Mouse (Mus musculus) heart, adult 18-20 months (tissue): ENCODE measurements at regions not wholly inside any gene's neighbourhood (a gene's known extent, or its start where the extent isn't known, plus 50 kb on each side); places are given as distances from the start of the nearest gene placed in this dataset.

Experiments
- DNase-seq, 2 experiments: peaks; one replicate each; pipeline ENCODE4 v3.0.0; 2021 to 2022; ENCODE audit warnings: mixed read lengths in 1 of 2

DNA sequence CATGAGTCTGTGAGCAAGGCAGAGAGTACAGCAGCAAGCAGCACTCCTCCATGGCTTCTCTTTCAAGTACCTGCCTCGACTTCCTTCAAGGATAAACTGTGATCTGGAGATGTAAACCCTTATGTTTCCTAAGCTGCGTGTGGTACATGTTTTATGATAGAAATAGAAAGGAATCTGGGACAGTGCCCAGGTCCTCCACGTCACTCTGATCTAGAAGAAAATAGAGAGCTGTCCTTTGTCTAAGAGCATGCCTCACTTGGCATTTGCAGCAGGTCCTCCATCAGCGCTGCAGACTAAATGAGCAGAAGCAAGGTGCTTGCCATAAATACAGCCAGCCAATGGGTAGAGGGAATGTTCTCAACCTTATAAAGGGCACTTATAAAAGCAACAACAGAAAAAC, 156.3 kb upstream of the Zfp618 start:
- DNase-seq = peak; percentile 32 to 35

DNA sequence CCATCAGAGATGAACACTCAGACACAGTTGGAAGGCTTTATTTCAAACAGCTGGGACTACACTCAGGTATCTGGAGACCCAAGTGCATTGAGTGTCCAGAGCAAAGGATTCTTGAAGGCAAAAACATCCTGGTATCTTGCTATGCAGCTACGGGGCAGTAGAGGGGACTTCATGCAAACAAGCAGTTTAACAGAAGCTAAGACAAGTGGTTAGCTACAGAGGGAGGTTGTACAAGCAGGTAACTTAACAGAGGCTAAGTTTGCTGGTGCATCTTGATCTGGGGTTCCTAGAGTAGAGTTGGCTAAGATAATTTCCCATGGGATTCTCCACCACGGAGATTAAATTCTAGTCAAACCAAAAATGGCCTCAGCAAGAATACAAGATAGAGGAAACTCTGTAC, 145.5 kb upstream of the Zfp618 start:
- no peak for DNase-seq

DNA sequence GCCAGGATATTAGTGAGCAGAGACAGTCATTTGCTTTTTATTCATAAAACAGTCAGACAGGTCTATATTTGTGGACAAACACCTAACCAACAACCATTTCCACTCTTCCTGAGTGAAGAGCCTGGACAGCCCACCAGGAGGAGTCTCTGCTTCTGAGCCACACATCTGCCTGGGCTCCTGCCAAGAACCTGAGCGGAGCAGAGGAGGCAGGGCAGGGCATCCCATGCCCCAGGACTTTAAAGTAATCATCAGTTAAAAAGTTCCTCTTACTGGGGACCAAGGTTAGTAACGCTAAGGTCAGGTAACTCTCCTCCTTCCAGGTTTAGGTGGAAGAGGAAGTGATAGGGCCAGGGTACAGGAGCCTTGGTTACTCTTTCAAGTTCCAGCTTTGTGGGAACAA, 144.1 kb upstream of the Zfp618 start:
- DNase-seq = no peak

DNA sequence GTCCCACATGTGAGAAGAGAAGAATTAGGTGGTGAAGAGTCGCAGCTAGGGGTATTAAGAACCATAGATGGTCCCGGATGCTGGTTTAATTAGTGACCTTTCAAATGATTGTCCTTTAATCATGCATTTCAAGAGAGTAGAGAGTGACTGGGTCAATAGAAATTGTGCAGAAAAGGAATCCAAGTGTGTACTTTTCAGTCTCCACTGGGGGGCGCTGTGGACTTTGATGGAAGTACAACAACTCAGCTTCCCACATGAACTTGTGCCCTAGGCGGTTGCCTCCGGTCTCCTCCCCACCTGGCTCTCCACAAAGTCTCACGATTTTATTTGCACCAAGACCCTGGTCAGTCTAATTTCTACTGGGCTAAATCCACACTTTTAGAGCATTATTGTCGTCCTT, 142.8 kb upstream of the Zfp618 start:
- DNase-seq = peak; percentile 39 to 85

DNA sequence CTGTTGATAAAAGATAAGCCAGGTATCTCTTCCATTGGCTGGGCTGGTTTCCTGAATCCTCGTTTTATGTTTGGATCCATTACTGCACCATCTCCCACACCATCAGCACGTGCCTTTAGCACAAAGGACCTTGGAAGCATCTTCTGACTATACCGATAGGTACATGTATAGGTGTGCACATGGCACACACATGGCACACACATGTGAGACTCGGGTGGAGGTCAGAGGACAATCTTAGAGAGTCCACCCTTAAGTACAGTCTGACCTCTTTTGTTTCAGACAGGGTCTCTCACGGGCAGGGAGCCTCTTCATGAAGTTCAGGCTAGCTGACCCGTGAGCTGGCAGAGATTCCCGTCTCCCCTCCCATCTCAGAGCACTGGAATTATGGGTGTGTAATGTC, 142.3 kb upstream of the Zfp618 start:
- no peak for DNase-seq

DNA sequence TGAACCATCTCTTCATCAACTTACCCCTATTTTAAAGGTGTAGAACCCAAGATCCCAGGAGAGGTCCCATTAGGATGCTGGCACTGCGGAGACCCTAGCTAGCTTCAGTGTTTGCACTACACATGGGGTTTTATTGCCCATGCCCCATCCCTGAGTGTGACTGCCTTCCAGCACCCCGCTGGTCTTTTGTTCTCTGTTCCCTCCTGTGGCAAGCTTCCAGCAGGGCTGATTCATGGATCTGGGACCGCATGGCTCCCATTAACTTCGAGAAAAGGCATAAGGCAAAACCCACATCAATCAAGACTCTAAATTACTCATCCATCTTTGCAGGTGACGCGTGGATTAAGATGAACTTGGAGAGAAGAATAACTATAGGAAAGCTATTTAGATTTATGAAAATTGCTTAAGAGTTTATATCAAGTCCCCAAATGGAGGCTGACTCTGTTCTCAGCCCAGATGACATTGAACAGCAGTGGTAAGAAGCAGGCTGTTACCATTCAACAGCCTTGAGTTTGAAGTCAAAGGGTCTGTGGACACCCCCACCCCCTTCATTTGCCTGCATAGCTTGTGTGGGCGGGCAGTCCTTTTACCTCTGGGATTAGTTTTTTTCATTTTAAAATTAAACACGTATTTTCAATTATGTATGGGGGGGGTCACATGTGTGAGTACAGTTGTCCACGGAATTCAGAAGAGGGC, 141.7 kb upstream of the Zfp618 start:
- DNase-seq = no peak

DNA sequence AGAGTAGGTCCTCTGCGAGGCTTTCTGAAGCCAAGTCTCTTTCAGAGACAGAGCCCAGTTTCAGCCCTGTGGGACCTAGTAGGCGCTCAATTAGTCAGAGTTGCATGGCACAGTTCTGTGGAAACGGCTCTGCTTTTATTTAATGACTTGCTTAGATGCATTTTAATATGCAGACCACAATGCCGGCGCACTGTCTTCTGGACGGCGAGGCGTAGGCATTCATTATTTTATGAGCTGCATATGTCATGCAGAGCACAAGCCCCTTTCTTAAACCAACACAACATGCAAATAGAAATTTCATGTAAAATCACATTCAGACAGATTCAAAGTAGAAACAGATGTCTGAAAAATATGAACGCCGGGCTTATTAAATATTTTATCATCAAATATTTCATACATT, 140.8 kb upstream of the Zfp618 start:
- no peak for DNase-seq

DNA sequence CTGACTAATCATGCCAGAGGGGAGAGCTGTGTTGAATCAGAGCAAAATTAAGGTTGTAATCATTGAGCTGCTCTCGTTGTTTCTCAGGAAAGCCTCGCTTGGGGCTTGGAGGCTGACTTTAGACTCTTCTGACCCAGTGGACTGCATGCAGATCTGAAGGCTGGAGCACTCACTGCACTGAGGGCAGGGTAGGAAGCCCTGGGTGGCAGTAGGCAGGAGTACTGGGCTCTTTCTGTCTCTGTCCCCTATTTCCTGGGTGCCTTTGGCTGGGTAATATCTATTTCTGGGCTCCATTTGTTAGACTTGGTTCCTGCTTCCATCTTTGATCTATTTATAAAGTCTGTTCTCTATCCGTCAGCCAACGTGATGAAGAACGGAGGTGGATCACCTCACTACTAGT, 140.1 kb upstream of the Zfp618 start:
- no peak for DNase-seq

DNA sequence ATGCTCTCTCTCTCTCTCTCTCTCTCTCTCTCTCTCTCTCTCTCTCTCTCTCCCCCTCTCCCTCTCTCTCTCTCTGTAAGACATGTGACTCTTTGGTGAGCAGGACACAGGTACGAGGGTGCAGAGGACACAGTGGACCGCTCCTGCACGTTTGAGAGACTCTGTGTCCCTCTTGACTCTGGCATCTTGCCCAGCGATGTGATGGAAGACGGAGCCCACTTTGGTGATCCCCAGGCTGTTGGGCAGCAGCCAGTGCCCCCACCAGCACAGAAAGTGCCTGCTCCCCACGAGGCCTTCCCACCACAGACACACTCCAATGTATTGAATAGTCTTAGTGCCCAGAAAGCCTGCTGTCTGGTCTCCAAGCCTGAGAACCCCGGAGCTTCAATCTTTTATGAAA, 136.4 kb upstream of the Zfp618 start:
- no peak for DNase-seq

DNA sequence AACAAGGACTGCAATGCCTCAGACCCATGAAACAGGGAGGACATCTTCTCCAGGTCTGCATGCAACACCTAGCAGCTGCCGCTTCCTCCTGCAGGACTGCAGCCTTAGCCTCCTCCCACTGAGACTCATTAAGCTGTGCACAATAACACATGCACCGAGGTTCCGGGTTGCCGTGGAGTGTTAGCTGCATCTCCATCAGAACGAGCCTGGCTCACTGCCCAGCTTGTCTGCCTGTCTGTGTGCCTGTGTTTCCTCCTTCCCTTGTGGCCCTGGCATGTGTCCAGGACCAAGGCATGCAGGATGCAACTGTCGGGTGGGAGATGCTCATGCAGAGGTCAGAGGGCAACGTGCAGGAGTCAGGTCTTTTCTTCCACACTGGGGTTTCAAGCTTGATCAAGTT, 131.4 kb upstream of the Zfp618 start:
- DNase-seq = peak in 1 of 2 experiments; percentile 7

DNA sequence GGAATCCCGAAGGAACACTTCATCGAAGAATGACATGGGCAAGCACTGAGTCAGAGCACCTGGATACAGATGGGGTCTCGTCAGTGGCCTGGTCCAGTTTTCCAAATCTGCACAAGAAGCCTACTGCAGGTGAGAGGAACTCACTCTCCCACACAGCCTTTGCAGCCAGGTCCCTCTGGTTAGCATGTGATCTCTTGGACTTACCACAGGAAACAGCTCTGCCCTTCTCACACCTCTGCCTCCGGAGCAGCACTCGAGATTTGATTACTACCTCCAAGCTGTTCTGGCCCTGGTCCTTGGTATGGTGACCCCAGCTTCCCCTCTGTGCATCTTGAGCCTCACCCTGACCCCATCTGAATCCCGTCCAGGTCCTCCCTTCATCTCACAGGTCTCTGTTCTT, 128.5 kb upstream of the Zfp618 start:
- no peak for DNase-seq

DNA sequence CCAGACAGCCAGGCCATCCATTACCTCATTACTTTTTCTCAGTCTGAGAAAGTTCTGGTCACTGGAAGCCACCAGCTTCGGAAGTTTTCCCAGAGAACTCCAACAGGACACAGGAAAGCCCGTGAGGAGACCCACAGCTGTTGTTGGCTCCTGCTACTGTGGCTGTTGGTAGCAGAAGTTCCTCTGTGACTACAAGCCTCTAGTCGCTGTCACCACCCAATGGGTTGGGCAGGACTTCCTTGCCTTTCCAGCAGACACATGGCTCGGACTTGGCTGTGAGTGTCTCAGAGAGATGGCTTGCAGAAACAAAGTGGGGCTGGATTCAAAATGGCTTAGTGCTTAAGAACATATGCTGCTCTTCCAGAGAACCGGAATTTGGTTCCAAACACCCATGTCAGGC, 114.8 kb upstream of the Zfp618 start:
- peak; percentile 47 to 76 for DNase-seq

DNA sequence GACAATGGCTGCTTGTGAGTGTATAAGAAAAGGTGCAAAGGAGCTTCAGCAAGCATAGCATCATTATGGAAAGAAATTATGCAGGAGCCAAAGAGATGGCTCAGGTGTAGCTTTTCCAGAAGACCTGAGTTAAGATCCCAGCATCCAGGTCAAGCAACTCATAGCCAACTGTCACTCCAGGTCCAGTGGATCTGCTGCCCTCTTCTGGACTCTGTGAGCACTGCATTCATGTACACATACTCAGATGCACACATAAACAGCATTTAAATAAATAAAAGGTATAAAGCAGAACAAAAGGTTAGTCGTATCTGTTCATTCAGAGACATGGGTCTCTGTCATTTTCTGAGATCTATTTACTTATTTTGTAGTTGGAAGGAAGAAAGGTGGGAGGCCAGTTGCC, 112.0 kb upstream of the Zfp618 start:
- no peak for DNase-seq

DNA sequence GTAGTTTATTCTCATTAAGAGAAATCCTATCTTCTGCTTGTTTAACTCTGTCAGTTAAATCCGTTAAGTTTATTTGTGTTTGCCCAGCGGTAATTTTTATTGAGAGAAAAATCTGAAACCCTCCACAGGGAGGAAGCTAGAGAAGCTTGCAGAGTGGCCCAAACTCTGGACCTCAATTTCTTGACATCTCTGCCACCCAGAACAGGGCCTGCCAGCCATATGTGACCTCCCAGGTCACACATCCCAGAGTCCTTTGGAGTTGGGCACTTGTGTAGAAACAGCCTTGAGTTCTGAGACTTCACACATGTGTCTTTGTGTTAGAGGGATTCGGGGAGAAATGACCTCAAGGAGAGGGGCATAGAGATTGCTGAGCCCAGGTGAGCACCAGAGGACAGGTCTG, 109.0 kb upstream of the Zfp618 start:
- no peak for DNase-seq

DNA sequence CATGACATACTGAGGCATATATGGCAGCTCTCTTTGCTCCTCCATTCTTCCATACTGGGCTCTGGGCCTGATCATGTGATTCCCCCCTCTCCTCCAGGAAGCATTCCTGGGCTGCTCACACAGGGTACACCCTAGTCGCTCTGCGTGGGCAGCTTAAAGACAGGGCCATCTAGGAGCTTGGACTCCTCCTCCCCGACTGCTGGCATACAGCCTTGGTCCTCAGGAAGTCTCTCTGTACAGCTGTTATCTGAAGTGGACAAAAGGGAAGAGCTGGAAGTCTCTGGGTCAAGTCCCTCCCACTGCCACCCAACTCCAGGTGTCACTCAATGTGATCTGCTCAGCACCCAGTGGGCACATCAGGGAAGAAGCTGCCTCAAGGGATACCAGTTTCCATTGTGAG, 102.6 kb upstream of the Zfp618 start:
- DNase-seq = no peak

DNA sequence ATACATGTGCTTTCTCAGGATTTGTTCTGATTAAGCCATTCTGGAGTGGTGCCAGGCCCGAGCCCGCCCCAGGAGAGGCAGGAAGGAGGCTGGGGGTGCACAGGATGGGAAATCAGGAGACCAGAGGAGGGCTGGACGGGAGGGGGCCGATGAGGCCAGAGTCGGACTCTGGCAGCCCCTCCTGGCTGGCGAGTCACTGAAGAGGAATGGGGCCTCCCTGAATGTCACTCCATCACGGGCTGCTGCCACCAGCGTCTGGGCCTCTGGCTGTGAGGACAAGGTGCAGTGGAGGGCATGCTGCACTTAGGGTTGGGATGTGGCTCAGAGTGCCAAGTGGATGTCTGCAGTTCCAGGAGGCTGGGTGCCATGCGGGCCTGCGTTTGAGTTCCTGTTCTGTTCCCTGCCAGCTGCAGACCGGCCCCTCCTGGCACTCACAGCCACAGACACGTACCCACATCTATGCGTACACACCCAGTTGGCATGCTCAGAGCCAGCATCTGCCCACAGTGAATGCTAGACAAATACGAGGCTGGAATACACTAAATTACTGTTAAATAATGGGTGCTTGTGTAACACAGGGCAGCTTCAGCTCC, 94.9 kb upstream of the Zfp618 start:
- DNase-seq = peak; percentile 44 to 74

DNA sequence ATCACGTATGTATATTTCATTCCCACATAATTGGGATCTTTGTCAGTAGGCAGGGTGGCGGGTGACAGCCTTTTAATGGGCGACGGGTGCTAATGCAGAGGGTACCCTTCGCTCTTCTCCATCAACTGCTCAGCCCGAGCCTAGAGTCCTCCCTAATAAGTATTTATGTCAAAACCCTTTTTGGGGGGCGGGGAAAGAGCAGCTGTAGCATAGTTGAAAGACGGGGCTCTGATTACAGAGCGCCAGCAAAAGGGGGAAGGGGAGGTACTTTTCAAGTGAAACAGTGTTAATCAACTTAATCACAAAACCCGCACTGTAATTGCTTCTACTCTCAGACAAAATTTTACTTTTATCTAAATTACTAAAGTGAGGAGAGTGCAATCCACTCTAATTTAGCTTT, 92.8 kb upstream of the Zfp618 start:
- no peak for DNase-seq

DNA sequence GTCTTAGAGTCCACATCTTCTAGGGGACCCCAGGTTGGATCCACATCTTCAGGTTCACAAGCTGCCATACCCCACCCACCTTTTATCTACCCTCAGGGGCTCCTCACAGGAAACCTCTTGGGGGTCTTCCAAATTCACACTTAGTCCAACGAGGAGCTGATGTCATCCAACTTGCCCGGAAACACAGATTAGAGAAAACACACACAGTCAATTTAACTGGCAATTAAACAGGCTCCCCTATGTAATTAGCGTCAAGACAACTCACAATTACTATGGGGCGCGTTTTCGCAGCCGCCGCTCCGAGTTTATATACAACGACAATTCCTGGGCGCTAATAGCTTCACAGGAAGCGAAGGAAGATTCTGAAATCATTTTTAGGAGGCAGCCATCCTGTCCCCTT, 91.4 kb upstream of the Zfp618 start:
- no peak for DNase-seq

DNA sequence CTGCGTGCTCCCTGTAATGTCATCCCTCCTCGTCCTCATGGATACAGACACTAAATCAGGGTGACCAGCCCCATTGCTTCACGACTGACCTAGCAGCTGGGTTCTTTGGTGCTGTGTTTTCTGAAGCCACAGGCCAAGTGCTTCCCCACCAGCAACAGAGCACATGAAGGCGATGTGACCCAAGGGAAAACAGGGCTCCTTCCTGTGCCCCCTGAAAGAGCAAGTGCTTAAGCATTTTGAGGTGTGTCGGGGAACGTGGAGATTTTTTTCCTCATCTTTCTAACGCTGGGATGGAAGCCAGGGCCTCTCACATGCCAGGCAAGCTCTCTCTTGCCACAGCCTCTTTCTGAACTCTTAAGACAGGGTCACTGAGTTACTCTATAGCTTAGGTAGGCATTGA, 87.3 kb upstream of the Zfp618 start:
- DNase-seq = no peak

DNA sequence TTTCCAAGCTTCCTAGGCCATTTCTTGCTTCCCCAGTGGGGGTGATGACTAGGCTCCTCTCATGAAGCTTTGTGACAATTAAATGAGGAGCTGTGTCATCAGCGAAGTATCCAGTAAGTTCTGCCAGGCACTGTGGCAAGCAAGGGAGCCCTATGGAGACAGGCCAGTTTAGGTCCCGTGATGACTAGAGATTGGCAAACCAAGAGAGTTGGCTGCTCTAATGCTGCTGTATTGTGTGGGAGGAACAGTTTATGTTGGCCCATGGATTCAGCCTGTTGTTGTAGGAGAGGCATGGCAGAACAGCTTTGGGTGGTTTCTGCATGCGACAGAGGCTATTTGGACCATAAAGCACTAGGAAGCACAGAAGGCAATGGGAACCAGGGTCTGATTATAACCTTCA, 86.4 kb upstream of the Zfp618 start:
- DNase-seq = peak; percentile 78 to 83

DNA sequence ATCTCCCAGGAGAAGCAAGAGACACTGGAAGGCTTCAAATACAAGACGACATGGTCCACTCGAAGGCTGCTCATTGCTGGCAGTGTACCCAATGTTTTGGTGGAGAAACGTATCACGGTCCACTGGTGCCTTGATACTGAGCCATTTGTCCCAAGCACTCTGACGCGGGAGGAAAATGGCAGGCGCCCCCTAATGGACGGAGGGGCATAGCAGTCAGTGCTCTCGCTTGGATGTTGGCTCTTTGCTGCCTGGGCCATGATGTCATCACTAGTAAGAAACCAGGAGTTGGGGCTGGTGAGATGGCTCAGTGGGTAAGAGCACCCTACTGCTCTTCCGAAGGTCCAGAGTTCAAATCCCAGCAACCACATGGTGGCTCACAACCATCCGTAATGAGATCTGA, 83.5 kb upstream of the Zfp618 start:
- peak in 1 of 2 experiments; percentile 13 for DNase-seq

DNA sequence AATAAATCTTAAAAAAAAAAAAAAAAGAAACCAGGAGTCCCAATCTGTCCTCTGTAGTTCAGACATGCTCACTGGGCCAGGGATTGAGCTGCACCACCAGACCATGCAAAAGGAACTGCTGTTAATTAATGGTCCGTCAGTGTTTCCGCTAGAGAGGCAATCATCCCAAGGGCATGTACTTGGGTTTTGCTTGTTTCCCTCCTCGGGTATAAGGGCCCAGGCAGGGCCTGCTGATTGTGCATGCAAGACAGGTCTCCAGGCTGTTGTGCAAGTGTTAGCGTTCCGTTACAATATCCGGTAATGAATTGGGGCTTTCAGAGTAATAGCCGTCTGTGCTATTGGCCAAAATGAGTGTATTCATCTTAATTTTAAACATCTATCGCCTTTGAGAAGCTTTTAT, 83.1 kb upstream of the Zfp618 start:
- no peak for DNase-seq

DNA sequence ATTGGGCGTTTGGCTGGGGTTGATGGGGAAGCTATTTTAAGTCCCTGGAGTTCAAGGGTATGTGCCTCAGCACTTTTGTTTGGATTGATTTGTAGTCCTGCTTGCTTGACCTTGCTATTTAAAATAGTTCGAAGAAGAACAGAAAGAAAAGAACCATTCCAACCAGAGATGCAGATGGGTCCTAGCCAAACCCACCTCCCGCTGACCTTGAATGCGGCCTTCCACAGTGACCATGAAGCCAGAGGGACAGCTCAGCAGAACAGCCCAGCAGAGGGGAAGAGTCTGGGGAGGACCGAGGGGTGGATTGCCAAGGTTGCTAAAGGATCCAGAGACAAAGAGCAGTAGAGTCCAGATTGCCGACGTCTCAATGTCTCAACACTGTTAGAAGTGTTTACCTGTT, 76.6 kb upstream of the Zfp618 start:
- no peak for DNase-seq

DNA sequence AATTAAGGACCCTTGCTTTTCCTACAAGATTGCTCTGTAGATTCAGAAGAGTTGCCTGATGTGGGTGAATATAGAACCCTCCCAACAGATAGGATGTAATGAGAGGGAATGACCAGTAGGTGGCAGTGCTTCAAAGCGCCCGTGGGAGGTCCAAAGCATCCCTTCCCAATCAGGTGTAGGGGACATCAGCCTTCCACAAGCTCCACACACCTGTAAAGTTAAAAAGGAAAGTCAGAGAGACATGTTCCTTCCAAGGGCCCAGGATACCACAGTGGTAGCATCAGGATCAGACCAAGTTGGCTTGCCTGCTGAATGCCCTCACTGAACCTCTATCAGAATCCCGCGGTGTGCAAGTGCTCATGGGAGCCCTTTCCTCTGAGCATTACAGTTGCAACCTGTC, 75.7 kb upstream of the Zfp618 start:
- DNase-seq = peak in 1 of 2 experiments; percentile 60
